Mouse (Mus musculus) CH12.LX (cell line): ENCODE measurements around the gene Mdm4.

Experiments used
- CTCF ChIP-seq, 2 experiments: IDR thresholded peaks in 1 of 2; conservative IDR thresholded peaks in 1 of 2; 2 replicates each; pipeline ENCODE4 v1.5.1; 2011 to 2012; ENCODE audit warnings: low read depth in 2 of 2, low read length in 2 of 2, improper control_type of control experiment in 1 of 2, inconsistent platforms in 1 of 2, mild to moderate bottlenecking in 1 of 2, moderate library complexity in 1 of 2
- E2F4 ChIP-seq: IDR thresholded peaks from 2 replicates; pipeline ENCODE4 v1.6.1; 2011; ENCODE audit warnings: low read depth, low read length, improper control_type of control experiment; ENCODE audit not compliant: insufficient replicate concordance
- GABPA ChIP-seq: IDR thresholded peaks from 2 replicates; pipeline ENCODE4 v1.6.1; 2012; ENCODE audit warnings: low read depth, low read length, improper control_type of control experiment, inconsistent platforms; ENCODE audit not compliant: insufficient replicate concordance
- JUN ChIP-seq: IDR thresholded peaks from 2 replicates; pipeline ENCODE4 v1.6.1; 2011; ENCODE audit warnings: low read depth, mild to moderate bottlenecking, low read length, improper control_type of control experiment, moderate library complexity; ENCODE audit not compliant: insufficient read depth
- KAT2A ChIP-seq: IDR thresholded peaks from 2 replicates; pipeline ENCODE4 v1.6.1; 2012; ENCODE audit warnings: low read length, improper control_type of control experiment, inconsistent platforms; ENCODE audit not compliant: insufficient replicate concordance
- MXI1 ChIP-seq: IDR thresholded peaks from 2 replicates; pipeline ENCODE4 v1.6.1; 2011; ENCODE audit warnings: mild to moderate bottlenecking, low read depth, low read length, improper control_type of control experiment
- POLR2A ChIP-seq: IDR thresholded peaks from 2 replicates; pipeline ENCODE4 v1.6.1; 2011; ENCODE audit warnings: low read depth, mild to moderate bottlenecking, improper control_type of control experiment, low read length
- POLR2AphosphoS2 ChIP-seq: IDR thresholded peaks from 2 replicates; pipeline ENCODE4 v1.6.1; 2011; ENCODE audit warnings: low read depth, low read length, improper control_type of control experiment
- USF2 ChIP-seq: conservative IDR thresholded peaks from 2 replicates; pipeline ENCODE4 v1.6.1; 2011; ENCODE audit warnings: low read depth, low read length, improper control_type of control experiment
- ZC3H11A ChIP-seq: IDR thresholded peaks from 2 replicates; pipeline ENCODE4 v1.6.1; 2012; ENCODE audit warnings: low read depth, mild to moderate bottlenecking, inconsistent platforms, low read length, improper control_type of control experiment

GRCm38 (mm10) chr1:133071666-133072381 lies 41.5 kb upstream of the Mdm4 start:
- TF ChIP-seq POLR2AphosphoS2 (no peak), POLR2A (no peak), GABPA (no peak), USF2 (no peak), E2F4 (no peak), CTCF (conservative IDR thresholded peaks at IDR 0.05 in 1 of 2, IDR thresholded peaks at IDR 0.05 in 1 of 2; ENCODE audit: low read depth in 2 of 2, low read length in 2 of 2) (no peak), MXI1 (no peak), JUN (no peak), KAT2A (no peak), ZC3H11A (no peak)
